Mouse (Mus musculus) embryonic stem cell, embryonic (primary cell): Measurements from ENCODE around the gene Dyrk3.

Experiments used
- CTCF ChIA-PET, 4 experiments: fragments of 300-600 bp in 2 of 4; fragments of 350-600 bp in 2 of 4; sonication (Branson Sonifier 250); formaldehyde crosslinking; loops; one replicate each; lab custom pipeline; 2022; ENCODE audit warnings: inconsistent platforms in 2 of 4; lab: Charles Lee
- POLR2A ChIA-PET, 4 experiments: fragments of 300-600 bp in 2 of 4; fragments of 350-600 bp in 2 of 4; sonication (Branson Sonifier 250); formaldehyde crosslinking; loops; one replicate each; lab custom pipeline; 2022; ENCODE audit warnings: antibody characterized with exemption in 4 of 4, inconsistent platforms in 1 of 4; lab: Charles Lee

The Dyrk3 gene

GRCm38 (mm10) chr1:131138191-131139016, at the start of gene Dyrk3:
Dyrk3 (minus strand) TSS chr1:131138340.
- ChIA-PET POLR2A (interaction anchor here (0.6 to 10.1 kb wide), 35 partner anchors 7 to 751 kb away, joined by 3 to 118 read pairs (median 5); partner anchors contain the start of genes Fam72a (in 3 of the 4), Eif2d (in 2 of the 4), Srgap2 (in 2 of the 4) and Rab29 (in 1 of the 4)), CTCF (no interaction called here)

- ChIA-PET POLR2A (interaction anchor here in 1 of 4 experiments (1.0 kb wide), 1 partner anchor 9 kb away, joined by 3 read pairs; no protein-coding TSS in a partner anchor), CTCF (interaction anchor here in 2 of 4 experiments (0.6 to 1.3 kb wide), 2 partner anchors 73 to 1073 kb away, joined by 3 read pairs; no protein-coding TSS in a partner anchor)
Observed at GRCm38 (mm10) chr1:131187856-131188255, 49.7 kb upstream of the Dyrk3 start.

- CTCF ChIA-PET = interaction anchor here in 2 of 4 experiments (0.6 to 1.3 kb wide), 2 partner anchors 73 to 1074 kb away, joined by 3 read pairs; no protein-coding TSS in a partner anchor
- POLR2A ChIA-PET = interaction anchor here in 1 of 4 experiments (0.9 kb wide), 1 partner anchor 69 kb away, joined by 3 read pairs; no protein-coding TSS in a partner anchor
Observed at GRCm38 (mm10) chr1:131186995-131187394, 48.9 kb upstream of the Dyrk3 start.

GRCm38 (mm10) chr1:131185821-131186506, 47.8 kb upstream of the Dyrk3 start:
- ChIA-PET POLR2A (interaction anchor here in 1 of 4 experiments (1.8 kb wide), 1 partner anchor 18 kb away, joined by 6 read pairs; no protein-coding TSS in a partner anchor), CTCF (interaction anchor here in 2 of 4 experiments (1.1 to 2.2 kb wide), 3 partner anchors 24 to 74 kb away, joined by 3 to 5 read pairs (median 4); no protein-coding TSS in a partner anchor)

GRCm38 (mm10) chr1:131184956-131185660, 47.0 kb upstream of the Dyrk3 start:
- ChIA-PET CTCF (interaction anchor here (0.6 to 2.2 kb wide), 7 partner anchors 23 to 517 kb away, joined by 3 to 5 read pairs (median 4); no protein-coding TSS in a partner anchor), POLR2A (interaction anchor here in 1 of 4 experiments (0.6 to 1.8 kb wide), 4 partner anchors 10 to 638 kb away, joined by 4 to 7 read pairs (median 5); no protein-coding TSS in a partner anchor)

GRCm38 (mm10) chr1:131184253-131184955, 46.3 kb upstream of the Dyrk3 start:
- POLR2A ChIA-PET = interaction anchor here in 2 of 4 experiments (0.6 to 1.8 kb wide), 7 partner anchors 9 to 639 kb away, joined by 3 to 7 read pairs (median 4); no protein-coding TSS in a partner anchor
- CTCF ChIA-PET = interaction anchor here in 3 of 4 experiments (0.6 to 3.1 kb wide), 7 partner anchors 23 to 517 kb away, joined by 3 to 24 read pairs (median 4); no protein-coding TSS in a partner anchor

GRCm38 (mm10) chr1:131183201-131183600, 45.1 kb upstream of the Dyrk3 start:
- ChIA-PET CTCF (interaction anchor here in 2 of 4 experiments (1.4 to 4.8 kb wide), 6 partner anchors 62 to 78 kb away, joined by 6 to 44 read pairs (median 25); partner anchors contain the start of gene Rassf5 (in 2 of the 2)), POLR2A (interaction anchor here in 2 of 4 experiments (1.0 to 3.6 kb wide), 5 partner anchors 17 to 95 kb away, joined by 3 to 25 read pairs (median 10); partner anchors contain the start of gene Rassf5 (in 1 of the 2))

GRCm38 (mm10) chr1:131181642-131182527, 43.7 kb upstream of the Dyrk3 start:
- ChIA-PET CTCF (interaction anchor here (0.6 to 4.8 kb wide), 82 partner anchors 8 to 436 kb away, joined by 3 to 44 read pairs (median 4); partner anchors contain the start of genes Rassf5 (in 2 of the 4) and Eif2d (in 1 of the 4)), POLR2A (interaction anchor here in 3 of 4 experiments (0.5 to 3.6 kb wide), 22 partner anchors 9 to 114 kb away, joined by 3 to 25 read pairs (median 4); partner anchors contain the start of gene Rassf5 (in 1 of the 3))

- ChIA-PET CTCF (interaction anchor here (0.8 to 4.8 kb wide), 17 partner anchors 9 to 90 kb away, joined by 3 to 31 read pairs (median 6); partner anchors contain the start of gene Rassf5 (in 3 of the 4)), POLR2A (interaction anchor here in 3 of 4 experiments (0.5 to 3.6 kb wide), 12 partner anchors 9 to 328 kb away, joined by 3 to 25 read pairs (median 4); no protein-coding TSS in a partner anchor)
Observed at GRCm38 (mm10) chr1:131180386-131180785, 42.2 kb upstream of the Dyrk3 start.

GRCm38 (mm10) chr1:131178083-131178482, 39.9 kb upstream of the Dyrk3 start:
- ChIA-PET CTCF (no interaction called here), POLR2A (interaction anchor here in 1 of 4 experiments (1.3 to 1.7 kb wide), 2 partner anchors 15 to 68 kb away, joined by 5 read pairs; partner anchors contain the start of gene Rassf5)

GRCm38 (mm10) chr1:131177249-131177648, 39.1 kb upstream of the Dyrk3 start:
- ChIA-PET CTCF (no interaction called here), POLR2A (interaction anchor here in 2 of 4 experiments (0.7 to 2.1 kb wide), 6 partner anchors 14 to 79 kb away, joined by 3 to 5 read pairs (median 4); partner anchors contain the start of gene Mapkapk2 (in 1 of the 2))

- POLR2A ChIA-PET = interaction anchor here (0.8 to 4.2 kb wide), 9 partner anchors 9 to 68 kb away, joined by 3 to 36 read pairs (median 4); partner anchors contain the start of gene Dyrk3 (in 1 of the 4)
- CTCF ChIA-PET = no interaction called here
Observed at GRCm38 (mm10) chr1:131175819-131176218, 37.7 kb upstream of the Dyrk3 start.

GRCm38 (mm10) chr1:131175189-131175588, 37.0 kb upstream of the Dyrk3 start:
- ChIA-PET POLR2A (interaction anchor here (0.8 to 4.2 kb wide), 6 partner anchors 9 to 50 kb away, joined by 3 to 36 read pairs (median 4); partner anchors contain the start of gene Dyrk3 (in 1 of the 4)), CTCF (interaction anchor here in 1 of 4 experiments (0.8 kb wide), 1 partner anchor 95 kb away, joined by 3 read pairs; no protein-coding TSS in a partner anchor)

GRCm38 (mm10) chr1:131174299-131174861, 36.2 kb upstream of the Dyrk3 start:
- CTCF ChIA-PET = interaction anchor here in 1 of 4 experiments (0.6 kb wide), 1 partner anchor 485 kb away, joined by 4 read pairs; no protein-coding TSS in a partner anchor
- POLR2A ChIA-PET = interaction anchor here in 2 of 4 experiments (0.9 to 4.2 kb wide), 4 partner anchors 12 to 48 kb away, joined by 3 to 36 read pairs (median 5); no protein-coding TSS in a partner anchor
